Mouse (Mus musculus) heart, embryonic 16.5 days (tissue): ENCODE results near the gene Ccdc65. TPM values are rescaled to one million over a fixed set of nuclear protein-coding genes. Genes with fewer than 3 reads are reported as not detected.

Experiments used
- ATAC-seq: fragments of 200-750 bp; cut with Nextera tagmentation; replicated peaks from 2 replicates; pipeline ENCODE4 v1.8.0; 2017; ENCODE audit warnings: moderate number of reproducible peaks; ENCODE audit not compliant: insufficient read depth, low FRiP score; ENCODE audit errors: extremely low read depth
- H3K27ac ChIP-seq: fragments of 300-500 bp; sonication (generic); 2 replicates; pipeline ENCODE4 v1.5.1; 2014; ENCODE audit warnings: mild to moderate bottlenecking, low read length, control low read depth, moderate library complexity
- H3K27me3 ChIP-seq: fragments of 300-500 bp; sonication (generic); 2 replicates; pipeline ENCODE4 v1.6.1; 2014; ENCODE audit warnings: low read length, mixed read lengths; ENCODE audit not compliant: control insufficient read depth, insufficient read depth
- H3K36me3 ChIP-seq: fragments of 300-500 bp; sonication (generic); 2 replicates; pipeline ENCODE4 v1.6.1; 2014; ENCODE audit not compliant: control insufficient read depth, insufficient read depth
- H3K4me1 ChIP-seq: fragments of 300-500 bp; sonication (generic); 2 replicates; pipeline ENCODE4 v1.6.1; 2014; ENCODE audit warnings: low read length, mixed read lengths; ENCODE audit not compliant: control insufficient read depth, insufficient read depth
- H3K4me2 ChIP-seq: fragments of 300-500 bp; sonication (generic); 2 replicates; pipeline ENCODE4 v1.6.1; 2014; ENCODE audit warnings: low read depth, mild to moderate bottlenecking, control low read depth, low read length
- H3K4me3 ChIP-seq: fragments of 300-500 bp; sonication (generic); 2 replicates; pipeline ENCODE4 v1.5.1; 2014; ENCODE audit warnings: mild to moderate bottlenecking, control low read depth, low read length
- H3K9ac ChIP-seq: fragments of 300-500 bp; sonication (generic); 2 replicates; pipeline ENCODE4 v1.6.1; 2014; ENCODE audit warnings: low read length, control low read depth
- H3K9me3 ChIP-seq: fragments of 300-500 bp; sonication (generic); replicated peaks from 2 replicates; pipeline ENCODE4 v1.6.1; 2016; ENCODE audit warnings: low read length; ENCODE audit not compliant: control insufficient read depth
- WGBS: fragments of 180-500 bp; shearing (Covaris S2); extraction: QIAGEN DNeasy Blood & Tissue Kit; methylation state at CpG from one replicate; pipeline ENCODE4 v1.1.7; 2014; 5-methylcytosine and 5-hydroxymethylcytosine counted together
- polyA plus RNA-seq: library from polyadenylated mRNA; unstranded; fragments of >200 nt; fragmentation: Nextera tagmentation; extraction: Ambion mirVana; gene quantifications from 2 replicates; pipeline ENCODE4 v1.2.1, GENCODE M21; 2015

Gene Ccdc65
- polyA plus RNA-seq, 1 experiment from 2014 or later, result 1.0 TPM

DNA sequence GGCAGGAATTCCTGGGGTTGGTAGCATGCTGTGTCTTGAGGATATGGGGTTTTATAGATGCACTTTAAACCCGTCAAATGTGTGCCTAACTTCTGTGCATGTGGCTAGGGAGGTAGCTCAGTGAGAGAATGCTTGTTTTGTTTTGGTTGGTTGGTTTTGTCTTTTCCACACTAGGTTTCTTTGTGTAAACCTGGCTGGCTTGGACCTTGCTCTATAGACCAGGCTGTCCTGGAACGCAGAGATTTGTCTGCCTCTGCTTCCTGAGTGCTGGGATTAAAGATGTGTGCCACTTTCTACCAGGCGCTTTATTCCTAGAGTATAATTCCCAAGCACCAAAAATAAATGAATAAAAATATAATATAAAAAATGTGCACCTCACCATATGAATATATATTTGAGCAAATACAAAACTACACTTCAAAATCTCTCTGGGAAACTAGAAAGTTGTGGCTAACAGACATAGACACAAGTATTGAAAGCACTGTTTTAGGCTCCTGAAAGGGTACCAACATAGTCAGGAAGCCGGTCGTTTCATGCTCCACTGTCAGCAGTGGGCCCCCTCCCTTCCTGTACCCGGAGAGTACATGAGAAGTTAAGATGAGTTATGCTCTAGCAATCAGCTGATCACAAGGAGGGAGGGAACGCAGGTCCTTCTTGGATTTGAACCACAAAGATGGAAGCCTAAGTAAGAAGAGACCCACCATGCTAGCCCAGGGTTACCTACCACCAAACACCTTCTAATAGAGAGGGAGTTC is 22.0 kb downstream of the Ccdc65 start:
- Histone ChIP-seq H3K9me3 (no peaks in the 10 kb centered on the region), H3K4me2 (no peak overlapping the region), H3K27me3 (peaks cover 3% of the 10 kb centered on the region; the same call in 1 of the 2 replicates), H3K36me3 (no peaks in the 10 kb centered on the region), H3K9ac (no peak overlapping the region), H3K4me3 (no peak overlapping the region), H3K27ac (no peak overlapping the region), H3K4me1 (peaks cover 19% of the 10 kb centered on the region)
- 60% methylated on average over 7 of the region's 7 CpGs for WGBS
- no peak for ATAC-seq

DNA sequence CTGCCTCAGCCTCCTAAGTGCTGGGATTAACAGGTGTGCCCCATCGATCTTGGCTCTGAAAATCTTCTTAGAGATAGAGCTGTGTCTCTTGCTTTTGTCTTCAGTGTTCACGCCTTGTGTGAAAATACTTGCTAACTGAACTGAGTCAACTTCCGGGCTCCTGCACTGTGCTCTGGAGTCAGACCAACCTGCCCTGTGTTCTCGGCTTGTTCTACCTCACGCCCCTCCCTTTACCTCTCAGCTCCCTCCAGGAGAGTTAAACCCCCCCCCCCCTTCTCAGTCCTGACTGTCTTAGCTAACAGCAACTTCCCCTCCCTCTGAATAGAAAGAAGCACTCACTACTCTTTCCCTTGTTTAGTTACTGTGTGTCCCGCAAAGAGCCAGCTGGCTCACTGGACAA is 22.8 kb downstream of the Ccdc65 start:
- WGBS, result 68% methylated on average over 6 of the region's 6 CpGs
- Histone ChIP-seq H3K27ac (no peak overlapping the region), H3K4me1 (peaks cover 19% of the 10 kb centered on the region), H3K27me3 (no peaks in the 10 kb centered on the region), H3K4me2 (no peak overlapping the region), H3K9ac (no peak overlapping the region), H3K4me3 (no peak overlapping the region), H3K9me3 (no peaks in the 10 kb centered on the region; the same call in 1 of the 2 replicates), H3K36me3 (peaks cover 1% of the 10 kb centered on the region)
- ATAC-seq, result no peak

GRCm38 (mm10) chr15:98732006-98732531 is 24.1 kb downstream of the Ccdc65 start:
- H3K4me3 ChIP-seq, result no peak overlapping the region
- H3K9ac ChIP-seq, result no peak overlapping the region
- H3K27ac ChIP-seq, result no peak overlapping the region
- H3K4me2 ChIP-seq, result no peak overlapping the region
- no peaks in the 10 kb centered on the region; the same call in 1 of the 2 replicates for H3K9me3 ChIP-seq
- ATAC-seq, result no peak
- peaks cover 10% of the 10 kb centered on the region for H3K36me3 ChIP-seq
- WGBS, result 61% methylated on average over 8 of the region's 8 CpGs
- H3K27me3 ChIP-seq, result no peaks in the 10 kb centered on the region
- peaks cover 14% of the 10 kb centered on the region for H3K4me1 ChIP-seq

GRCm38 (mm10) chr15:98733370-98733769 is 25.4 kb downstream of the Ccdc65 start:
- peaks cover 5% of the 10 kb centered on the region for H3K4me1 ChIP-seq
- H3K4me3 ChIP-seq, result no peak overlapping the region
- H3K4me2 ChIP-seq, result no peak overlapping the region
- H3K27me3 ChIP-seq, result no peaks in the 10 kb centered on the region
- H3K9ac ChIP-seq, result no peak overlapping the region
- peaks cover 14% of the 10 kb centered on the region for H3K36me3 ChIP-seq
- WGBS, result 37% methylated on average over 6 of the region's 6 CpGs
- ATAC-seq, result no peak
- H3K9me3 ChIP-seq, result no peaks in the 10 kb centered on the region; the same call in 1 of the 2 replicates
- H3K27ac ChIP-seq, result no peak overlapping the region

DNA sequence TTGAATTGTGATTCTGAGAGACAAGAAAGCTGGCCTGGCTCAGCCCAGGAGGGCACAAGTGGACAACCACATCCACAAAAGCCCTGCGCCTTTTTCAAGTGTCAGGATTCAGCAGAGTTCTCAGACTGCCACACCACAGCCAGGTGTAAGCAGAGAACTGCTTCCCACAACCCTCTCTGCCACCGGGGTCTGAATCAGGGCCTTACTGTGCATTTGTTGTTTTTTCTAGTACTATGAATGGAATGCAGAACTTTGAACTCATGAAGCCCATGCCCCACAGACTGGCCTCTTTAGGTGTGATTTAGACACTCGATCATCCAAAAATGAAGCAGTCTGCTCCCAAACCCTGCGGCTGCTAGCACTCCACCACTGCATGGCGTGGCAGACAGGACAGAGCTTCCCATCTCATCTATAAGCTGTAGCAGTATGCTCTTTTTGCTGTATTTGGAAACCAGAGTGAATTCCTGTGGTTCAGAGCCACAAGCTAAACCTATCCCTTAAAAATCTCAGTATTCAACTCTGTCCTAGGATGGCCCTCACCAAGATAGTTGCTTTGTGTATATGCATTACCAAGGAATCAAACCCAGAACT is 26.1 kb downstream of the Ccdc65 start:
- no peaks in the 10 kb centered on the region for H3K27me3 ChIP-seq
- H3K4me1 ChIP-seq, result peaks cover 5% of the 10 kb centered on the region
- no peak overlapping the region for H3K9ac ChIP-seq
- H3K36me3 ChIP-seq, result peaks cover 19% of the 10 kb centered on the region
- WGBS, result 73% methylated on average over 5 of the region's 5 CpGs
- no peaks in the 10 kb centered on the region; the same call in 1 of the 2 replicates for H3K9me3 ChIP-seq
- H3K4me3 ChIP-seq, result no peak overlapping the region
- no peak overlapping the region for H3K4me2 ChIP-seq
- no peak overlapping the region for H3K27ac ChIP-seq
- 0 out of 2 replicates have a peak, but pooled peaks have one; percentile 12 for ATAC-seq

DNA sequence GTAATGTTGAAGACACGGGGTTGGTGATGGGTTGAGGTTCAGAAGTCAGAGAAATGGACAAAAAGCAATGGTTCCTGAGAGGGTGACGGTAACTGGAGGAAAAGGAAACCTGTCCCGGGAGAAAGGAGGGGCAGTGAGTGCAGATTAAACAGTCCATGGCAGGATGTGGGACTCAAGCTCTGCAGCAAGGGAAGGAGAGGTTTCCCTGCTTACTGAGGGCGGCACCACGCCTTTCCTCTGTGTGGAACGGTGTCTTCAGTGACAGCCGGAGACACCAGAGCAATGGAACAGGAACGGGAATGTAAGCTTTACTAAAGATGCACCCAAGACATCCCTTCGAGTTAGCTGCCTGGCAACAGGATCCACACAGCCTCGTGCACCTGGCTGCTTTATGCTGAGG is 28.5 kb downstream of the Ccdc65 start:
- Histone ChIP-seq H3K4me3 (no peak overlapping the region), H3K27ac (no peak overlapping the region), H3K4me2 (no peak overlapping the region), H3K9me3 (no peaks in the 10 kb centered on the region; the same call in 1 of the 2 replicates), H3K4me1 (peaks cover 5% of the 10 kb centered on the region), H3K9ac (no peak overlapping the region), H3K36me3 (peaks cover 34% of the 10 kb centered on the region), H3K27me3 (no peaks in the 10 kb centered on the region)
- ATAC-seq, result no peak
- 85% methylated on average over 10 of the region's 10 CpGs for WGBS

GRCm38 (mm10) chr15:98737881-98738280 is 29.9 kb downstream of the Ccdc65 start:
- Histone ChIP-seq H3K27ac (no peak overlapping the region), H3K9me3 (no peaks in the 10 kb centered on the region; the same call in 1 of the 2 replicates), H3K4me1 (peaks cover 5% of the 10 kb centered on the region), H3K36me3 (peaks cover 38% of the 10 kb centered on the region), H3K4me3 (no peak overlapping the region), H3K27me3 (no peaks in the 10 kb centered on the region), H3K4me2 (no peak overlapping the region), H3K9ac (no peak overlapping the region)
- ATAC-seq, result no peak

DNA sequence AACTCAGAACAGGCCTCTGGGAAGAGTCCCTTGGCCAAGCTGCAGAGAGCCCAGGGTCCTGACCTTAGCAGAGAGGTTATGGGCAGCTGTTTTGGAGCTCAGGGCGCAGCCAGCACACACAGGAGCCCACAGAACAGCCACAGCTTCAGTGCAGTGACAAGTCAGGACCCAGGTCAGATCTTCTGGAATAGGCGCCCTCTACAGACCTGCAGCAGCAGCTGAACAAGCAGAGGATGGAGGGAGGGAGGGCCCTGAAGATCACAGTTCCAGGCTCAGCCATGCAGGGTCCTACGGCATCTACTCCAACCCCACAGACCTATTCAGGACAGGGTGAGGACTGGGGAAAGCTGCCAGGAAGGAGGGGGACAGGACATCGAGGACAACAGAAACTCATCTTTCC is 30.8 kb downstream of the Ccdc65 start:
- WGBS, result 67% methylated on average over 4 of the region's 4 CpGs
- no peak for ATAC-seq
- Histone ChIP-seq H3K4me1 (no peaks in the 10 kb centered on the region; the same call in none of the 2 replicates), H3K36me3 (peaks cover 38% of the 10 kb centered on the region), H3K4me3 (no peak overlapping the region), H3K27me3 (no peaks in the 10 kb centered on the region), H3K9me3 (no peaks in the 10 kb centered on the region; the same call in 1 of the 2 replicates), H3K4me2 (no peak overlapping the region), H3K9ac (no peak overlapping the region), H3K27ac (no peak overlapping the region)

DNA sequence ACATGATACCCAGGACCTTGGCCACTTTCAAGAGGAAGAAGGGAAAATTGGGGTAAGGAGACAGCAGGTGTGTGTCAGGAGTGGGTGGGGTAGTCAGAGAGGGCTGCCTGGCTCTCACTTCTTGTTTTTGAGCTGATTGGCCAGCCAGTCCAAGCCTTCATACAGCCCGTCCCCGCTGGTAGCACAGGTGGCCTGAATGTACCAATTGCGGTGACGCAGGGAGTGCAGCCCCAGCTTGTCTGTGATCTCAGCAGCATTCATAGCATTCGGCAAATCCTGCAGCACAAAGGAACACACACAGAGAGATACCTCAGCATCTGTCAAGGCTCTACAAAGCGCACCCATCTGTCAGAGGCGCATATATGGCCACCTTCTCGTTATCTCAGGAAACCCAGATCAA is 32.2 kb downstream of the Ccdc65 start:
- peaks cover 38% of the 10 kb centered on the region for H3K36me3 ChIP-seq
- no peak overlapping the region for H3K9ac ChIP-seq
- WGBS, result 88% methylated on average over 8 of the region's 8 CpGs
- no peak for ATAC-seq
- peaks cover 3% of the 10 kb centered on the region for H3K4me1 ChIP-seq
- no peak overlapping the region for H3K27ac ChIP-seq
- H3K4me2 ChIP-seq, result no peak overlapping the region
- no peak overlapping the region for H3K4me3 ChIP-seq
- H3K9me3 ChIP-seq, result no peaks in the 10 kb centered on the region; the same call in 1 of the 2 replicates
- no peaks in the 10 kb centered on the region for H3K27me3 ChIP-seq
